Mouse (Mus musculus): ENCODE results near the gene Ccdc122.

GRCm38 (mm10) chr14:77053288-77053687 is 16.7 kb downstream of the Ccdc122 start:
- TF ChIP-seq CTCF (IDR thresholded peaks at IDR 0.05; ENCODE audit: extremely low read depth, insufficient read length, insufficient replicate concordance, low read depth, low read length) (no peak), POLR2A (IDR thresholded peaks at IDR 0.05; ENCODE audit: low read depth, low read length) (no peak)
